Mouse (Mus musculus): ENCODE data around the gene Asb9. TPM values are rescaled to one million over a fixed set of nuclear protein-coding genes. Genes with fewer than 3 reads are reported as not detected.

Asb9 gene
- polyA plus RNA-seq (2015; fragmentation: Nextera tagmentation; extraction: Ambion mirVana), result 0.47 and 1.3 TPM in 2 replicates

DNA sequence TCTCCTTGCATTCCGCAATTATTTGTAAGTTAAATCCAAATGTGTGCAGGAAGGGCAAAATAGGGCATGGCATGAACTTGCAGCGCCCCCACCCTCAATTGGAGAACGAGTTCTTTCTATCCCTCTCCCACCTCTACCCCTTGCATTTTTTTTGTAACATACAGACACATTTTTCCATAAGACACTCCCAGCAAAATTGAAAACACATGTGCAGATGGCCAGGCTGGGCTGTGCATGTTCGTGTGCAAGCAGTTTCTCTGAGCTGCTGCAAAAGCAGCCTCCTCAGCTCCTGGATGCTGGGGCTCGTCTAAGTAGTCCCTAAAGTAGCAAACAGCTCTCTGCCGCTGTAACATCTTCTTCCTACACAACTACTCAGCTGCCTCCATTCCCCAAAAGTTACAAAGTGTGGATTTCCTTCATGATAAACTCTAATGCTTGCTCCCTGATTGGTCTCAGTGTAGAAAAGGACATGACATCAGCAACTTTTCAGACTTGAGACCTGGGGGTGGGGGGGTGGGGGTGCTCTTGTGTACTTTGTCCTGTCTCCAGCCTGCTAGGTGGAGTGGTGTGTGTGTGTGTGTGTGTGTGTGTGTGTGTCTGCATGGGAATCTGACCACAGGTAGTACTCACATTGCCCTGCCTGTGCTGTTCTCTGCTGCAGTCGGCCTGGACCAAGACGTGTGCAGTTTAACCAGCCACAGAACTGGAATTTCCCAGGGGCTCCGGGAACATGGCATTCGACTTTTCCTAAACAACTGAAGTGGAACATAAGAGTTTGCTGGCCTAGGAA, at the start of gene Asb9:
TSS of gene Asb9 (plus strand) at position 619 of the 790 bp plus-strand sequence.

Other genes starting within 250 kb of the Asb9 start
- gene Bmx, start 248.1 kb upstream of the Asb9 start, polyA plus RNA-seq (2015; fragmentation: Nextera tagmentation; extraction: Ambion mirVana), result 1.3 and 1.4 TPM in 2 replicates
- 16.5 and 20.6 TPM in 2 replicates for gene Pir, start 237.0 kb upstream of the Asb9 start, polyA plus RNA-seq (2015; fragmentation: Nextera tagmentation; extraction: Ambion mirVana)
- 23.8 and 26.9 TPM in 2 replicates for gene Vegfd, start 132.9 kb upstream of the Asb9 start, polyA plus RNA-seq (2015; fragmentation: Nextera tagmentation; extraction: Ambion mirVana)
- gene Piga, start 86.5 kb upstream of the Asb9 start, polyA plus RNA-seq (2015; fragmentation: Nextera tagmentation; extraction: Ambion mirVana), result 3.9 and 6.0 TPM in 2 replicates
- gene Asb11, start 69.3 kb upstream of the Asb9 start, polyA plus RNA-seq (2015; fragmentation: Nextera tagmentation; extraction: Ambion mirVana), result 0.50 and 1.3 TPM in 2 replicates